Comparison of ENCODE assay signal across 9 mouse cellular contexts in the genomic region with DNA sequence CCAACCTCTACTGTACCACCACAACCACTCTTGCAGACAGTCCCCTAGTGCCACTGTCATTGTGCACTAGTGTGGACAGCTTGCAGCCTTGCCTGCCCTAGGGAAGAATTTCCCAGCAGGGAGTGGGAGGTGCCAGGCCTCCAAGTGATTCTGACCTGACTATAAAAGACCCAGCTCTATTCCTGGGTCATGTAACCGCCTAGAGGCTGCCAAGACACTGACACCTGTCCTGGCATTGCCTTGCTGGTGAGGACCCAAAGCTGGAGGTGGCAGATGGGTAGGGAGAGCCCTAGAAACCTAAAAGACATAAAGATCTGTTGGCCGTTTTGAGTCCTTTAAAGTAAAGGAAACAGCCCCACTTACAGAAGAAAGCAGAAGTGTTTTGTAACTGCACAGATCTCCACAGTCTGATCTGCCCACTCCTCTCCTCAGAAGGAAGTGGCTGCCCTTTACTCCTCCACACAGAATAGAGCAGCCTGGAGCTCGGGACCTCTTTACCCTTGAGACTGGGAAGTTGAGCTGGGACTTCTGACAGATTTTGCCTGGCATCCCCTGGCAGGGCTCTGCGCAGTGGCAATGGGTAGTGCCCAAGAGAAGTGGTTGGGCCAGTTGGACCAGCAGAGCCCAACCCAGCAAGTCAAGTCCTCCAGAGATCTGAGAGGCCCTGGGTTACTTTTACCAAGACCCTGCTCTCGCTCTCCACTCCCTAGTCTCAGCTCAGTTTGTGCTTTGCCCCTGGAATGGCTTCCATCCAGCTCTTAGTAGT. TPM values are rescaled to one million over a fixed set of nuclear protein-coding genes. Genes with fewer than 3 reads are reported as not detected.
DNase-seq lines count a peak whose midpoint lies in the region; ATAC-seq lines count a peak whose summit lies in the region.
"Had no signal": no experiment of that assay in that cellular context is flagged by ENCODE, and none has a peak within 500 bp of the region (broad histone marks: within the 10 kb centered on the region; RNA-seq: fewer than 3 reads in every experiment).

No protein-coding gene starts in this region.

- H3K4me3 ChIP-seq in liver, embryonic 13.5 days (replicated peaks), result no peak overlapping the region
- H3K4me3 ChIP-seq in midbrain, embryonic 13.5 days (replicated peaks), result no peak overlapping the region
- H3K4me3 ChIP-seq in hindbrain, embryonic 16.5 days (ENCODE audit: low read length), result no peak overlapping the region
- H3K4me3 ChIP-seq: neural tube, embryonic 13.5 days had no signal

- 36% methylated on average over 5 of the region's 5 CpGs for WGBS in liver, embryonic 13.5 days (ENCODE audit: insufficient replicate concordance)
- WGBS in midbrain, embryonic 13.5 days, result 76% methylated on average over 5 of the region's 5 CpGs
- WGBS in hindbrain, embryonic 16.5 days, result 84% methylated on average over 5 of the region's 5 CpGs

- H3K27me3 ChIP-seq in liver, embryonic 13.5 days, result no peaks in the 10 kb centered on the region
- peaks cover 11% of the 10 kb centered on the region for H3K27me3 ChIP-seq in midbrain, embryonic 13.5 days
- no peaks in the 10 kb centered on the region for H3K27me3 ChIP-seq in hindbrain, embryonic 16.5 days (replicated peaks; ENCODE audit: control insufficient read depth, insufficient read depth, low read length)
- H3K27me3 ChIP-seq: neural tube, embryonic 13.5 days had no signal

- no peak overlapping the region for H3K4me2 ChIP-seq in liver, embryonic 13.5 days
- H3K4me2 ChIP-seq in midbrain, embryonic 13.5 days (replicated peaks), result no peak overlapping the region
- H3K4me2 ChIP-seq in hindbrain, embryonic 16.5 days (ENCODE audit: low read length), result no peak overlapping the region
- H3K4me2 ChIP-seq: neural tube, embryonic 13.5 days had no signal

- DNase-seq in liver, embryonic 13.5 days, result no peak
- DNase-seq in liver, result no peak
- DNase-seq in fat pad, adult 2 months (ENCODE audit: extremely low read depth, low read depth, low spot score), result peak; percentile 56
- peak; percentile 63 for DNase-seq in kidney, postnatal 10 days
- peak; percentile 64 for DNase-seq in skeletal muscle tissue, adult 2 months (ENCODE audit: low read depth, low spot score)
- no peak for DNase-seq in T-cell, adult 2 months (ENCODE audit: low spot score)

- H3K4me1 ChIP-seq in liver, embryonic 13.5 days (replicated peaks), result peaks cover 25% of the 10 kb centered on the region
- H3K4me1 ChIP-seq in midbrain, embryonic 13.5 days (replicated peaks), result peaks cover 7% of the 10 kb centered on the region
- peaks cover 8% of the 10 kb centered on the region for H3K4me1 ChIP-seq in hindbrain, embryonic 16.5 days (ENCODE audit: control insufficient read depth, insufficient read depth, low read depth, low read length)

- ATAC-seq in liver, embryonic 13.5 days (ENCODE audit: low read depth), result no peak
- ATAC-seq in midbrain, embryonic 13.5 days, result no peak
- ATAC-seq in hindbrain, embryonic 16.5 days, result no peak

- peak overlapping the region; percentile 74 for H3K27ac ChIP-seq in liver, embryonic 13.5 days
- H3K27ac ChIP-seq in midbrain, embryonic 13.5 days, result no peak overlapping the region
- H3K27ac ChIP-seq in hindbrain, embryonic 16.5 days (ENCODE audit: low read depth, low read length), result no peak overlapping the region
- H3K27ac ChIP-seq: neural tube, embryonic 13.5 days had no signal

- no peaks in the 10 kb centered on the region for H3K9me3 ChIP-seq in liver, embryonic 13.5 days (replicated peaks)
- H3K9me3 ChIP-seq in midbrain, embryonic 13.5 days, result no peaks in the 10 kb centered on the region
- H3K9me3 ChIP-seq in hindbrain, embryonic 16.5 days (ENCODE audit: control insufficient read depth, low read length), result no peaks in the 10 kb centered on the region
- H3K9me3 ChIP-seq: neural tube, embryonic 13.5 days had no signal

- H3K36me3 ChIP-seq in liver, embryonic 13.5 days, result no peaks in the 10 kb centered on the region
- H3K36me3 ChIP-seq in midbrain, embryonic 13.5 days, result no peaks in the 10 kb centered on the region
- no peaks in the 10 kb centered on the region for H3K36me3 ChIP-seq in hindbrain, embryonic 16.5 days (ENCODE audit: control insufficient read depth, insufficient read depth, low read length)
- H3K36me3 ChIP-seq: neural tube, embryonic 13.5 days had no signal

- no peak overlapping the region for H3K9ac ChIP-seq in liver, embryonic 13.5 days
- H3K9ac ChIP-seq in midbrain, embryonic 13.5 days (replicated peaks), result no peak overlapping the region
- no peak overlapping the region for H3K9ac ChIP-seq in hindbrain, embryonic 16.5 days (ENCODE audit: low read depth, low read length)
- H3K9ac ChIP-seq: neural tube, embryonic 13.5 days had no signal

RNA-seq across cellular contexts. Expression of gene Prkcd, which starts 5.0 kb away (rescaled TPM):
- 16.0 and 16.3 TPM in 2 replicates for polyA plus RNA-seq in liver, embryonic 13.5 days (2015; fragmentation: Nextera tagmentation; extraction: Ambion mirVana)
- polyA plus RNA-seq in midbrain, embryonic 13.5 days (2015; fragmentation: Nextera tagmentation; extraction: Ambion mirVana), result 14.5 and 17.4 TPM in 2 replicates
- 22.0 and 27.1 TPM in 2 replicates for polyA plus RNA-seq in hindbrain, embryonic 16.5 days (2015; fragmentation: Nextera tagmentation; extraction: Ambion mirVana)

RNA-seq across cellular contexts. Expression of gene Rft1, which starts 23.2 kb away (rescaled TPM):
- polyA plus RNA-seq in liver, embryonic 13.5 days (2015; fragmentation: Nextera tagmentation; extraction: Ambion mirVana), result 5.1 and 5.4 TPM in 2 replicates
- 10.8 and 10.9 TPM in 2 replicates for polyA plus RNA-seq in midbrain, embryonic 13.5 days (2015; fragmentation: Nextera tagmentation; extraction: Ambion mirVana)
- polyA plus RNA-seq in hindbrain, embryonic 16.5 days (2015; fragmentation: Nextera tagmentation; extraction: Ambion mirVana), result 9.2 and 10.4 TPM in 2 replicates

Comparison
In these comparisons a context has a peak if more than half of its experiments do, and no peak if none do; other contexts are left out.
1. DNase-seq: peak in fat pad, adult 2 months (single experiment), kidney, postnatal 10 days (single experiment) and skeletal muscle tissue, adult 2 months (single experiment); none in liver, embryonic 13.5 days (single experiment), liver (single experiment) and T-cell, adult 2 months (single experiment).